Mouse (Mus musculus) MEL (cell line): ENCODE results near the gene Olfr1049. TPM values are rescaled to one million over a fixed set of nuclear protein-coding genes. Genes with fewer than 3 reads are reported as not detected.

Experiments used
- DNase-seq: peaks from one replicate; pipeline ENCODE4 v3.0.0; 2011; ENCODE audit warnings: low read depth, low spot score
- H3K27ac ChIP-seq: 2 replicates; pipeline ENCODE4 v1.5.1; 2012; ENCODE audit warnings: low read depth, mild to moderate bottlenecking, control low read depth, low read length, moderate library complexity; ENCODE audit not compliant: control insufficient read depth
- H3K27me3 ChIP-seq, 2 experiments: fragments of 150-350 bp in 1 of 2; sonication (generic) in 1 of 2; 2 replicates each; pipeline ENCODE4 v1.6.1; 2012; ENCODE audit warnings: low read length in 2 of 2, mild to moderate bottlenecking in 2 of 2, improper control_type of control experiment in 1 of 2, moderate library complexity in 1 of 2; ENCODE audit not compliant: insufficient read depth in 2 of 2, control insufficient read depth in 1 of 2
- H3K36me3 ChIP-seq, 2 experiments: 2 replicates each; pipeline ENCODE4 v1.6.1; 2012 to 2014; ENCODE audit warnings: low read length in 2 of 2, improper control_type of control experiment in 1 of 2, inconsistent platforms in 1 of 2, mild to moderate bottlenecking in 1 of 2; ENCODE audit not compliant: insufficient read depth in 2 of 2, control insufficient read depth in 1 of 2
- H3K4me1 ChIP-seq, 2 experiments: fragments of 150-350 bp in 1 of 2; sonication (generic) in 1 of 2; 2 replicates each; pipeline ENCODE4 v1.6.1; 2012; ENCODE audit warnings: low read length in 2 of 2, improper control_type of control experiment in 1 of 2, mild to moderate bottlenecking in 1 of 2; ENCODE audit not compliant: insufficient read depth in 2 of 2, control insufficient read depth in 1 of 2
- H3K4me3 ChIP-seq, 2 experiments: fragments of 150-350 bp in 1 of 2; sonication (generic) in 1 of 2; 2 replicates each; pipeline ENCODE4 v1.5.1; 2012; ENCODE audit warnings: low read depth in 2 of 2, low read length in 2 of 2, mild to moderate bottlenecking in 2 of 2, moderate library complexity in 2 of 2, control low read depth in 1 of 2, improper control_type of control experiment in 1 of 2; ENCODE audit not compliant: control insufficient read depth in 1 of 2, insufficient read depth in 1 of 2
- H3K79me2 ChIP-seq: 2 replicates; pipeline ENCODE4 v1.6.1; 2012; ENCODE audit warnings: mild to moderate bottlenecking, low read length, moderate library complexity; ENCODE audit not compliant: control insufficient read depth, poor library complexity, insufficient read depth
- H3K9ac ChIP-seq: 2 replicates; pipeline ENCODE4 v1.6.1; 2012; ENCODE audit warnings: low read depth, mild to moderate bottlenecking, control low read depth, low read length, moderate library complexity; ENCODE audit not compliant: control insufficient read depth, poor library complexity, severe bottlenecking
- H3K9me3 ChIP-seq: fragments of 150-350 bp; sonication (generic); replicated peaks from 2 replicates; pipeline ENCODE4 v1.6.1; 2012; ENCODE audit warnings: mild to moderate bottlenecking, low read length, improper control_type of control experiment, moderate library complexity; ENCODE audit not compliant: insufficient read depth
- BHLHE40 ChIP-seq: IDR thresholded peaks from 2 replicates; pipeline ENCODE4 v1.6.1; 2012; ENCODE audit warnings: low read depth, mild to moderate bottlenecking, inconsistent platforms, low read length, improper control_type of control experiment, borderline replicate concordance
- CHD1 ChIP-seq: IDR thresholded peaks from 2 replicates; pipeline ENCODE4 v1.6.1; 2012; ENCODE audit warnings: low read depth, mild to moderate bottlenecking, inconsistent platforms, low read length, improper control_type of control experiment
- CHD2 ChIP-seq: IDR thresholded peaks from 2 replicates; pipeline ENCODE4 v1.6.1; 2011; ENCODE audit warnings: low read length, improper control_type of control experiment
- CTCF ChIP-seq, 3 experiments: IDR thresholded peaks in 2 of 3; conservative IDR thresholded peaks in 1 of 3; 2 replicates each; pipeline ENCODE4 v1.5.1; 2011 to 2012; ENCODE audit warnings: low read length in 3 of 3, low read depth in 2 of 3, mild to moderate bottlenecking in 2 of 3, improper control_type of control experiment in 1 of 3, inconsistent platforms in 1 of 3, mixed read lengths in 1 of 3, moderate library complexity in 1 of 3; ENCODE audit not compliant: control insufficient read depth in 1 of 3, insufficient read depth in 1 of 3, poor library complexity in 1 of 3, severe bottlenecking in 1 of 3
- ELF1 ChIP-seq: IDR thresholded peaks from 2 replicates; pipeline ENCODE4 v1.6.1; 2014; ENCODE audit warnings: low read depth, mild to moderate bottlenecking, inconsistent platforms, low read length, improper control_type of control experiment, moderate library complexity
- EP300 ChIP-seq, 2 experiments: IDR thresholded peaks; 2 replicates each; pipeline ENCODE4 v1.6.1; 2011; ENCODE audit warnings: improper control_type of control experiment in 2 of 2, low read length in 2 of 2, low read depth in 1 of 2, mild to moderate bottlenecking in 1 of 2
- ETS1 ChIP-seq: IDR thresholded peaks from 2 replicates; pipeline ENCODE4 v1.6.1; 2012; ENCODE audit warnings: low read depth, mild to moderate bottlenecking, inconsistent platforms, low read length, improper control_type of control experiment, moderate library complexity
- GABPA ChIP-seq: IDR thresholded peaks from 2 replicates; pipeline ENCODE4 v1.6.1; 2012; ENCODE audit warnings: low read depth, mild to moderate bottlenecking, inconsistent platforms, low read length, improper control_type of control experiment, moderate library complexity
- GATA1 ChIP-seq: IDR thresholded peaks from 2 replicates; pipeline ENCODE4 v1.6.1; 2011; ENCODE audit warnings: low read depth, low read length, improper control_type of control experiment
- HCFC1 ChIP-seq: IDR thresholded peaks from 2 replicates; pipeline ENCODE4 v1.6.1; 2012; ENCODE audit warnings: low read depth, mild to moderate bottlenecking, inconsistent platforms, low read length, improper control_type of control experiment, moderate library complexity
- KAT2A ChIP-seq: conservative IDR thresholded peaks from 2 replicates; pipeline ENCODE4 v1.6.1; 2012; ENCODE audit warnings: low read depth, low read length, improper control_type of control experiment, inconsistent platforms
- MAFK ChIP-seq: IDR thresholded peaks from 2 replicates; pipeline ENCODE4 v1.6.1; 2011; ENCODE audit warnings: low read depth, mild to moderate bottlenecking, low read length, improper control_type of control experiment, borderline replicate concordance
- MYC ChIP-seq: IDR thresholded peaks from 2 replicates; pipeline ENCODE4 v1.6.1; 2011; ENCODE audit warnings: low read depth, mild to moderate bottlenecking, low read length, improper control_type of control experiment, moderate library complexity
- POLR2AphosphoS2 ChIP-seq: IDR thresholded peaks from 2 replicates; pipeline ENCODE4 v1.6.1; 2011; ENCODE audit warnings: low read length, improper control_type of control experiment
- POLR2AphosphoS5 ChIP-seq: IDR thresholded peaks from 2 replicates; pipeline ENCODE4 v1.6.1; 2012; ENCODE audit warnings: low read depth, borderline replicate concordance, mild to moderate bottlenecking, inconsistent platforms, low read length, moderate library complexity, mixed read lengths
- RCOR1 ChIP-seq: IDR thresholded peaks from 2 replicates; pipeline ENCODE4 v1.6.1; 2012; ENCODE audit warnings: low read depth, mild to moderate bottlenecking, inconsistent platforms, low read length, improper control_type of control experiment
- SIN3A ChIP-seq: IDR thresholded peaks from 2 replicates; pipeline ENCODE4 v1.6.1; 2012; ENCODE audit warnings: low read length, improper control_type of control experiment, inconsistent platforms
- SMC3 ChIP-seq: IDR thresholded peaks from 2 replicates; pipeline ENCODE4 v1.6.1; 2011; ENCODE audit warnings: low read depth, low read length, improper control_type of control experiment
- TCF12 ChIP-seq: IDR thresholded peaks from 2 replicates; pipeline ENCODE4 v1.6.1; 2014; ENCODE audit warnings: low read depth, mild to moderate bottlenecking, inconsistent platforms, low read length, improper control_type of control experiment, moderate library complexity
- UBTF ChIP-seq: IDR thresholded peaks from 2 replicates; pipeline ENCODE4 v1.6.1; 2012; ENCODE audit warnings: low read depth, mild to moderate bottlenecking, inconsistent platforms, low read length, improper control_type of control experiment, moderate library complexity, borderline replicate concordance; ENCODE audit not compliant: insufficient read depth
- ZC3H11A ChIP-seq: IDR thresholded peaks from 2 replicates; pipeline ENCODE4 v1.6.1; 2012; ENCODE audit warnings: low read depth, mild to moderate bottlenecking, inconsistent platforms, low read length, improper control_type of control experiment
- ZMIZ1 ChIP-seq: IDR thresholded peaks from 2 replicates; pipeline ENCODE4 v1.6.1; 2012; ENCODE audit warnings: low read depth, mild to moderate bottlenecking, inconsistent platforms, low read length, improper control_type of control experiment, moderate library complexity
- ZNF384 ChIP-seq: IDR thresholded peaks from 2 replicates; pipeline ENCODE4 v1.6.1; 2012; ENCODE audit warnings: low read depth, mild to moderate bottlenecking, inconsistent platforms, low read length, improper control_type of control experiment
- polyA plus RNA-seq, 2 experiments: library from polyadenylated mRNA; stranded (reverse) in 1 of 2; unstranded in 1 of 2; fragments of >175 nt in 1 of 2; fragments of >200 nt in 1 of 2; gene quantifications; 2 replicates each; pipeline versions ENCODE4 v1.2.1 to v1.2.4; 2012; ENCODE audit warnings: low replicate concordance in 2 of 2, low read depth in 1 of 2; ENCODE audit not compliant: insufficient read length in 2 of 2, insufficient read depth in 1 of 2, missing spikeins in 1 of 2
- total RNA-seq: library from RNA; depleted of rRNA; stranded (reverse); fragments of 300-350 nt; gene quantifications from 2 replicates; pipeline ENCODE4 v1.2.3, GENCODE M21; 2012

The Olfr1049 gene
- total and polyA plus RNA-seq, 3 experiments: not detected

DNA sequence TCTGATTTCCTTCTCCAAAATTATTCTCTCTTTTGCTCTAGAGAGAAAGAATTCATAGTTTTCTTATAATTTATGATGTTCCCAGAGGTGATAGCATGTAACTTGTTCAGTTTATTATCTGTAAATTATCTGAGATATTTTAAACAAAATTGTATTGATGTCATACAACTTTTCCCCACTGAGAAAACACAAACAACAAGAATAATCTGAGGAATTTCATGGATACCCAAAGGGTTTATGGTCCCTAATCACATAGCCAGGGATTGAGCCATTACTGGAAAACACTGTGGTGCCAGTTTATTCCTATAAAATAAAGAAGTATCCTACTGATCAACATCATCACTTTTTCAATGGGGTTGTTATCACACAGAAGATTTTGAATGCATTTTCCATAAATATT, 17.9 kb downstream of the Olfr1049 start, which contains the start of gene Olfr1048:
Gene Olfr1048 (minus strand): TSS at position 101 of the 400 bp plus-strand sequence.
- Histone ChIP-seq H3K9ac (no peak within 1 kb of the TSS), H3K9me3 (no peaks in the 10 kb centered on the region)

DNA sequence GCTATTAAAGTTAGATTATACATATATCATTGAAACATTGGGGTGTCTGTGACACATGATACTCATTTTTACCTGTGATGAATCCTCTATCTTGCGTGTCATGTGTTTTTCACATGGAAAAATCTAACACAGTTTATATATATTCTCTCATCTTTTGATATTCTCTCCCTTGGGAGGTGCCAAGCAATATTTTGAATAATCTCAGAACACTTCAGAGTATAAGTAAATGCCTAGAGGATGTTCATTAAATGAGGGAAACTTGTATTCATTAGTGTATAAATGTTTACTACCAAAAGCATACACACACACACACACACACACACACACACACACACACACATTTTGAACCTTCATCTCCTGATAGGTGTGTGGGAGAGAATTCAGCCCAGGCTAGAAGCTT, 26.8 kb downstream of the Olfr1049 start, which contains the start of gene Olfr1047:
Gene Olfr1047 (minus strand): TSS at position 101 of the 400 bp plus-strand sequence.
- no peak for DNase-seq
- Histone ChIP-seq H3K4me3 (no peak within 1 kb of the TSS), H3K9me3 (no peaks in the 10 kb centered on the region), H3K27ac (no peak within 1 kb of the TSS), H3K9ac (no peak within 1 kb of the TSS)
- TF ChIP-seq MAFK (no peak), SIN3A (no peak), MYC (no peak), POLR2AphosphoS2 (no peak), ZC3H11A (no peak), ZNF384 (no peak), ETS1 (no peak), BHLHE40 (no peak), RCOR1 (no peak), POLR2AphosphoS5 (no peak), TCF12 (no peak), ELF1 (no peak), HCFC1 (no peak), UBTF (no peak), CHD2 (no peak), GATA1 (no peak), GABPA (no peak)
- TF ChIP-seq, all 39 proteins: peak for 0
- Histone ChIP-seq H3K36me3 (no peaks in the 10 kb centered on the region), H3K27me3 (no peaks in the 10 kb centered on the region), H3K4me1 (no peaks in the 10 kb centered on the region), H3K79me2 (no peaks in the 10 kb centered on the region)

More for the DNA sequence above, 17.9 kb downstream of the Olfr1049 start, which contains the start of gene Olfr1048:
- no peaks in the 10 kb centered on the region for H3K36me3 ChIP-seq
- no peaks in the 10 kb centered on the region for H3K4me1 ChIP-seq
- no peak within 1 kb of the TSS for H3K4me3 ChIP-seq
- TF ChIP-seq CTCF (IDR thresholded peaks at IDR 0.05 in 2 of 3, conservative IDR thresholded peaks at IDR 0.05 in 1 of 3; ENCODE audit: control insufficient read depth in 1 of 3, insufficient read depth in 1 of 3, low read depth in 2 of 3, low read length in 3 of 3, poor library complexity in 1 of 3, severe bottlenecking in 1 of 3) (no peak), KAT2A (no peak), POLR2AphosphoS5 (no peak), BHLHE40 (no peak), GABPA (no peak), EP300 (IDR thresholded peaks at IDR 0.05; ENCODE audit: low read depth in 1 of 2, low read length in 2 of 2) (no peak), RCOR1 (no peak), GATA1 (no peak), SMC3 (no peak), POLR2AphosphoS2 (no peak), ELF1 (no peak), ZNF384 (no peak), ZMIZ1 (no peak), CHD2 (no peak), CHD1 (no peak)
- no peak within 1 kb of the TSS for H3K27ac ChIP-seq
- no peaks in the 10 kb centered on the region for H3K27me3 ChIP-seq
- no peak for DNase-seq
- no peaks in the 10 kb centered on the region for H3K79me2 ChIP-seq
